Mouse (Mus musculus) lung, postnatal 25 days (tissue): ENCODE results near the gene 2410004P03Rik.
"Not testable (repeated sequence)": the region's sequence is repeated elsewhere in the genome, so short reads cannot be mapped to it uniquely, and the experiment has no call there.

Experiments used
- DNase-seq: peaks from one replicate; pipeline ENCODE4 v3.0.0; 2022; ENCODE audit warnings: low spot score

2410004P03Rik gene

DNA sequence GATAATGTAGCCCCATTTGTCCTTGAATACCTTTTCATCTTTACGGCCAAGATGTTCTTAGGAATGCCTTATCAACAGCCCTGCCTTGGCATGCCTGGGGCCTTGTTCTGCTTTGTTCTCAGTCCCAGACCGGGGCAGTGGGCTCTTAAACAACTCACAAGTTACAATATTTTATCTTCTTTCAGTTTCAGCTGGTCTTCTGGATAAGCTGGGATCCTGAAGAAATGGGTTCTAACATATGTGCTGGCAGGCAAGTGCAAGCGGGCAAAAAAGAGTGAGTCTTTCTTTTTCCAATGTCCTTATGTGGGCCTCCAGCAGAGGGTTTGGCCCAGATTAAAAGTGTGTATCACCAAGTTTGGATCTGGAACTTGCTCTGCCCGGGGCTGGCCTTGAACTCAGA lies 9.6 kb upstream of the 2410004P03Rik start:
- not testable (repeated sequence) for DNase-seq

- DNase-seq, result peak; percentile 47
Observed at GRCm38 (mm10) chr12:17018468-17018867, 6.9 kb upstream of the 2410004P03Rik start.

- no peak for DNase-seq
Observed at GRCm38 (mm10) chr12:17015711-17016110, 4.2 kb upstream of the 2410004P03Rik start.

DNA sequence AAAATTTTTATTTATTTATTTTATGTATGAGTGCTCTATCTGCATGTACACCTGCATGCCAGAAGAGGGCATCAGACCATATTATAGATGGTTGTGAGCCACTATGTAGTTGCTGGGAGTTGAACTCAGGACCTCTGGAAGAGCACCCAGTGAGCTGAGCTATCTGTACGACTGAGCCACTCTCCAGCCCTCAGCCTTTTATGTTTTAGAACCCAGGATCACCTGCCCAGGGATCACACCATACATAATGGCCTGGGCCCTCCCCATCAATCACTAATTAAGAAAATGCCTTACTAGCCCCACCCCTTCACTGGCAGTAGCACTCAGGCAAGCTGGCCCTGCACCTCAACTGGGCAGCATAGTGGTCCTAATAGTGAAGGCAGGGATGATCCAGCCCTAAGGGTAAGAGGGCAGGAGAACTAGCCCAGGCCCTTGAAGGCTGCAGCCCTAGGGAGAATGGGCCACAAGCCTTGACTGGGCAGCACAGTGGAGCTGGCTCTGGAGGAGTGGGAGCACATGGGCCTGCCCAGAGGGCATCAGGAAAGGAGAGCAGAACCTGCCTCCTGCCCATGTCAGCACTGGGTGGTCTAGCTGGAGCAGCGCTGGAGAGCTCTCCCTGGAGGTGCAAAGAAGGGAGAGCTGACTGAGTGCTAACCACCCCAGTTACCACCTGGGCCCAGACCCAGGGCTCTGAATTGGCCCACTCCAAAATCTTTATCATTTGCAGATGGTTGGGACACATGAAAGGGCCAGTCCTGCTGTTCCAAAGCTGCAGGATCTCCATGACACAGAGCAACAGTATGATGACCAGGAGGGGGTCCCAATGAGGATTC lies 756 bp upstream of the 2410004P03Rik start:
- no peak for DNase-seq

DNA sequence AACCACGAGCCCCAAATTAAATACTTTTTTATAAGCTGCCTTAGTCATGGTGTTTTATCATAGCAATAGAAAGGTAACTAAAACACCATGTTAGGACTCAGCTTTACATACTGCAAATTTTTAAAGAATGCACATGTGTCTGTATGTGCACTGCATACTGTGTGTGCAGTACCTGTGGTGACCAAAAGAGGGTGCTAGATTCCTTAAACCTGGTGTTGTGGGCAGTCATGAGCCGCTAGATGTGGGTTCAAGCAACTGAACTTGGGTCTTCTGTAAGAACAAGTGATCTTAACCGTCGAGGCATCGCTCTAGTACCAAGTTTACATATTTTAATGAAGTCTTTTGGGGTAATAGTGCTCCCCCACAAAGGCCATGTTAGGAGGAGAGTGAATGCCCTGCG lies 2.1 kb downstream of the 2410004P03Rik start:
- DNase-seq, result no peak

DNA sequence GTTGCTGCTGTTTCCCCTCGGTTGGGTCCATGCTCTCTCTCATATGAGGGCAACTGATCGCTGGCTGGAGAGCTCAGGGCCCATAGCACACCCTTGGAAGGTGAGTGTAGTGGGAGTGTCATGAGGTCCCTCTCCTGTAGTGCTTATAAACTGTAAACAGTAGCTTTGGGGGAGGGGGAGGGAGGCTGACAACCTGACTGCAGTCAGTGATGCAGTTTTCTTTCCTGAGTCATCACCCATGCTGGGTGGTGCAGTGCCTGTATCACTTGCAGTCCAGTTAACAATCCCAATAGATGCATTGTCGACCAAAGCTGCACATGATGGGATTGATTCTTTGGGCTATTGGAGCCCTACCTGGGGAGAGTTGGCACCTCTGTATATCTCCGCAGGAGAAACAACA lies 10.3 kb downstream of the 2410004P03Rik start:
- no peak for DNase-seq

DNA sequence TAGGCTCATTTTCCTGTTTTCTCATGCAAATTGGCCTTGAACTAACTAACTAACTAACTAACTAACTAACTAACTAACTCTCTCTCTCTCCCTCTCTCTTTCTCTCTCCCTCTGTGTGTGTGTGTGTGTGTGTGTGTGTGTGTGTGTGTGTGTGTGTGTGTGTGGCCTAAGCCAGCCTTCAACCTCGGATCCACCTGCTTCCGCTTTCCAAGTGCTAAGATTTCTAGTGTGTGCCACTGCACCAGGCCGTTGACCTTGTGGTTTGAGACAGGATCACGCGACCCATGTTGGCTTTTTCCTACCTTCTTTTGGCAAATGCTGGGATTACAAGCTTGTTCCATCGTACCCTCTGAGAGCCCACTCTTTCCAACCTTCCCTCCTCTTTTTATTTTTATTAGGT lies 10.9 kb downstream of the 2410004P03Rik start:
- DNase-seq, result peak; percentile 40

DNA sequence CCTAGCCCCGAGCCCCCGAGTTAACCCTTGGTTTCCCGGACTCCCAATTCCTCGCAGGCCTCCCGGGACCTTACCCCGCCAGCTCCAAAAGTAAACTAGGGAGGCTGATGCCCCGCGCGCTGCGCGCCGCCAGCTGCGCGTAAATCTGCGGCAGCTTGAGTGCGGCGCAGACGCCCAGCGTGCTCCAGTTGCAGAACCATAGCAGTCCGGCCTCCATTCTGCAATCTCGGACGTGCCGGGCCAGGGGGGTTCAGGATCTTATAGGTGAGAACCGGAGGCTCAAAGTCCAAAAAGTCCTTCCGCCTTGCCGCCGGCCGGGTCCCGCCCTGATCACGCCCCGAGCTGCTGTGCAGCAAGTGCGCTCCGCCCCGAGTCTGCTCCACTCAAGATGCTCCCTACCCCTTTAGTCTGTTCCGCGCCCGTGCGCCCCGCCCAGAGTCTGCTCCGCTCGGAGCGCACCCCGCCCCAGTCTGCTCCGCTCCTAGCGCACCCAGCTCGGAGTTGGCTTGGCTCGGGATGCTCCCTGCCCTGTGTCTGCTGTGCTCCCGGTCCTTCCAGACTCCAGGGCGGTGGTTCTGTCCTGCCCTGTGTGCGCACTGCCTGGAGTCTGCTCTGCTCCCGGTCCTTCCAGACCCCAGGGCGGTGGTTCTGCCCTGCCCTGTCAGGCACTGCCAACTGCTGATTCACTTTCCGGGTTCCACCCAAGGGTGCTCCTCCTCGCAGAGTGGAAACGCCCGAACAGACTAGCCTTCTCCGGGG lies 11.6 kb downstream of the 2410004P03Rik start, which contains the start of gene Pqlc3:
Pqlc3 (minus strand) TSS at position 670 of the 759 bp plus-strand sequence.
- peak; percentile 92 for DNase-seq

- peak; percentile 13 for DNase-seq
Observed at GRCm38 (mm10) chr12:16999146-16999545, 12.4 kb downstream of the 2410004P03Rik start.

GRCm38 (mm10) chr12:16996886-16997462 lies 14.6 kb downstream of the 2410004P03Rik start:
- DNase-seq, result no peak

DNA sequence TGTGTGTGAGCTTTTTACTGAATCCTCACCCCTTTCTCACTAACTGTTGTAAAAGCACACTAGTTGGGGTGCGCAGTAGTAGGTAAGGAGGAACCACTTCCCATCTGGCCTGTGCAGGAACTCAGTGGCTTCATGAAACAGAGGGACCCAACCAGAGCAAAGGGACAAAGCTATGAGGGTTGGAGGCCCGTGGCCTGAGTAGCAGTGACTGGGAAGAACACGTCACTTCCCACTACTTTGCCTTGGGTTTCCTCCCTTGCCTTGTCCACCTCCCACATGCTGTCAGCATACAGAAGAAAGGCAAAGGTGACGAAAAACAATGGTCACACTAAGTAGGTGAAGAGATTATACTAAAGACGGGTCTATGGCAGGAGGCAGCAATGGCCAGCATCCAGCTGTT lies 15.2 kb downstream of the 2410004P03Rik start:
- DNase-seq, result peak; percentile 16

GRCm38 (mm10) chr12:16994291-16994690 lies 17.2 kb downstream of the 2410004P03Rik start:
- no peak for DNase-seq

GRCm38 (mm10) chr12:16992355-16992754 lies 19.2 kb downstream of the 2410004P03Rik start:
- no peak for DNase-seq

DNA sequence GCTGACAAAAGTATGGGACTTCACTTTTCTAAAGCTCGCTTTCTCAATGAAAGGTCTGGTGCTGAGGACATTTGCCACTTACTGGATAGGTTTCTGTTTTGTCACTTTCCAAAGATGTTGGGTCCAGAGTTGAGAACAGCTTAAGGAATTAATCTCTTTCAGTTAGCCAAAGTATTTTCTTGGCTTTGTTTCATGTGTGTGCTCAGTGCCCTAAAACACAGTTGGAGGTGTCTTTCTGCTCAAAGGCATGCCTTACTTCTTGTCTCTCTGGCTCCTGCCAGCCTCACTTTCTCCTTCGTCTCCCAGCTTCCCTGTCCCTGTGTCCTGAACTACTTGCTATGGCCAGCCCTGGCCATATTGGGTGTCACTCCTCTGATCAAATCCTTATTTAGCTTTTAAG lies 20.2 kb downstream of the 2410004P03Rik start:
- DNase-seq, result no peak

DNA sequence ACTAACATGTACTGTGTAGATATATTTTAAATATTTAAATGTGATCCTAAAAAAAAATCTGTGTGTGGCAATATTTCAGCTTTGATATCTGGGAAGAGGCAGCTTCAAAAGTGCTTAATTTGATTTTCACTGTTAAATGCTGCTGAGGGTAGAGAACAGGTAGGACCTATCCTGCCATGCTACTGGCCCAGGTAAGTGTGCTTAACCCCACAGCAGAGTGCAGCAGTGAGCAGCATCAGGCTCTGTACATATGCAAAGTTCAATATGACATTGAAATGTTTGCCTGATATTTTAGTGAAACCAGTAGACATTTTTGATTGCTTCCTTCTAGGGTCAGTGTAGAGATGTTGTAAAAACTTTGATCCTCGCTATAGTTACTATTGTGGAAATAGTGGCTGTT lies 25.7 kb downstream of the 2410004P03Rik start:
- DNase-seq, result no peak

GRCm38 (mm10) chr12:16977120-16977519 lies 34.4 kb downstream of the 2410004P03Rik start:
- DNase-seq, result no peak

DNA sequence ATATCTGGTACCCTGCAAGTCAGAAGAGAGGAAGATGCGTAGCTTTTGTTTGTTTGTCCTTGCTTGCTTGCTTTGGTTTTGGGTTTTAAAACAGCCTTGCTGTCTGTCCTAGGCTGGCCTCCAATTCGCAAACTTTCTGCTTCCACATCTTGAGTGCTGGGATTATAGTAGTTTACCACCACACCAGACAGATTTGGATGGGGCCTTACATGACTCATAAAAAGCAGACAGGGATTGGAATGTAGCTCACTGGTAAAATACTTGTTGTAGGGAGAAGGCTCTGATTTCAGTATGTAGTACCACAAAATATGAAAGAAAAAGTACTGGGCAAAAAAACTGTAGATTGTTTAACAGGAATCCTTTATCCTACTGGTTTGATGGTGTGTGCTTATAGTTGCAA lies 44.7 kb downstream of the 2410004P03Rik start:
- no peak for DNase-seq

GRCm38 (mm10) chr12:16963354-16963753 lies 48.2 kb downstream of the 2410004P03Rik start:
- no peak for DNase-seq

DNA sequence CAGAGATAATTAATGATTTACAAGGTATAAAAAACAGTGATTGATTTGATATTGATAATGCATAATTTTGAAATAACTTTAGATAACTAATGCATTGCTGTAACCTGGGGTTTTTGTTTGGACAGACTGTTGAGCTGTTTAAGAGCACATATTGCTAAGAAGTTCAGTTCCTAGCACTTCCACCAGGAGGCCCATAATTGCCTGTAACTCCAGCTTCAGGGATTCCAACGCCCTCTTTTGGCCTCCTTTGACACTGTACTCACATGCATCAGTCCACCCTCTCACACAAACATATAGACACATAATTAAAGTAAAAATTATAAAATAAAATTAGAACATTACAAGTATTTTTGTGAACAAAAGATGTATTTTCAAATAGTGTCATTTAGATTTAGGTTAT lies 52.7 kb downstream of the 2410004P03Rik start:
- DNase-seq, result no peak
